Mouse (Mus musculus) hindbrain, postnatal 0 days (tissue): Measurements from ENCODE around the gene Gm17268. TPM values are rescaled to one million over a fixed set of nuclear protein-coding genes. Genes with fewer than 3 reads are reported as not detected.

ENCODE experiments used
- ATAC-seq: fragments of 200-750 bp; cut with Nextera tagmentation; 2 replicates; pipeline ENCODE4 v1.8.0; 2017; ENCODE audit warnings: mild to moderate bottlenecking, moderate TSS enrichment, moderate library complexity
- DNase-seq: peaks from one replicate; pipeline ENCODE4 v3.0.0-alpha.2; 2015; ENCODE audit warnings: low spot score
- H3K27ac ChIP-seq: fragments of 300-500 bp; sonication (generic); 2 replicates; pipeline ENCODE4 v1.5.1; 2014; ENCODE audit warnings: mild to moderate bottlenecking
- H3K27me3 ChIP-seq: fragments of 300-500 bp; sonication (generic); 2 replicates; pipeline ENCODE4 v1.6.1; 2014; ENCODE audit warnings: low read length, mixed read lengths; ENCODE audit not compliant: insufficient read depth
- H3K36me3 ChIP-seq: fragments of 300-500 bp; sonication (generic); 2 replicates; pipeline ENCODE4 v1.6.1; 2014; ENCODE audit warnings: low read length, mixed read lengths; ENCODE audit not compliant: insufficient read depth
- H3K4me1 ChIP-seq: fragments of 300-500 bp; sonication (generic); 2 replicates; pipeline ENCODE4 v1.6.1; 2014; ENCODE audit warnings: antibody characterized with exemption, low read length, mixed read lengths; ENCODE audit not compliant: insufficient read depth
- H3K4me2 ChIP-seq: fragments of 300-500 bp; sonication (generic); 2 replicates; pipeline ENCODE4 v1.6.1; 2014; ENCODE audit warnings: low read depth, mild to moderate bottlenecking, low read length, moderate library complexity, mixed read lengths
- H3K4me3 ChIP-seq: fragments of 300-500 bp; sonication (generic); 2 replicates; pipeline ENCODE4 v1.5.1; 2014; ENCODE audit warnings: low read length
- H3K9ac ChIP-seq: fragments of 300-500 bp; sonication (generic); replicated peaks from 2 replicates; pipeline ENCODE4 v1.6.1; 2014; ENCODE audit warnings: mild to moderate bottlenecking, low read length, moderate library complexity, mixed read lengths
- H3K9me3 ChIP-seq: fragments of 300-500 bp; sonication (generic); 2 replicates; pipeline ENCODE4 v1.6.1; 2016; ENCODE audit warnings: low read length, mixed read lengths
- CTCF ChIP-seq: IDR thresholded peaks from 2 replicates; pipeline ENCODE4 v1.5.1; 2016; ENCODE audit warnings: antibody characterized with exemption, control low read depth, low read depth
- WGBS: fragments of 180-500 bp; shearing (Covaris S2); extraction: QIAGEN DNeasy Blood & Tissue Kit; methylation state at CpG from one replicate; pipeline ENCODE4 v1.1.7; 2014; 5-methylcytosine and 5-hydroxymethylcytosine counted together
- polyA plus RNA-seq: library from polyadenylated mRNA; unstranded; fragments of >200 nt; fragmentation: Nextera tagmentation; extraction: Ambion mirVana; gene quantifications from 2 replicates; pipeline ENCODE4 v1.2.1, GENCODE M21; 2015
- total RNA-seq: library from RNA; depleted of rRNA; stranded (reverse); fragments of >200 nt; gene quantifications from 2 replicates; pipeline ENCODE4 v1.2.3, GENCODE M21; 2014

The Gm17268 gene
- total and polyA plus RNA-seq, 2 experiments from 2014 or later = not detected

GRCm38 (mm10) chr11:82004810-82005209, 33.6 kb downstream of the Gm17268 start:
- H3K27me3 ChIP-seq = no peaks in the 10 kb centered on the region
- no peak overlapping the region for H3K9ac ChIP-seq
- no peak for ATAC-seq
- H3K4me1 ChIP-seq = no peaks in the 10 kb centered on the region
- H3K4me2 ChIP-seq = no peak overlapping the region
- no peak overlapping the region for H3K27ac ChIP-seq
- DNase-seq = no peak
- H3K9me3 ChIP-seq = no peaks in the 10 kb centered on the region
- H3K36me3 ChIP-seq = no peaks in the 10 kb centered on the region
- TF ChIP-seq CTCF = no peak
- WGBS = 73% methylated on average over 2 of the region's 2 CpGs
- H3K4me3 ChIP-seq = no peak overlapping the region

DNA sequence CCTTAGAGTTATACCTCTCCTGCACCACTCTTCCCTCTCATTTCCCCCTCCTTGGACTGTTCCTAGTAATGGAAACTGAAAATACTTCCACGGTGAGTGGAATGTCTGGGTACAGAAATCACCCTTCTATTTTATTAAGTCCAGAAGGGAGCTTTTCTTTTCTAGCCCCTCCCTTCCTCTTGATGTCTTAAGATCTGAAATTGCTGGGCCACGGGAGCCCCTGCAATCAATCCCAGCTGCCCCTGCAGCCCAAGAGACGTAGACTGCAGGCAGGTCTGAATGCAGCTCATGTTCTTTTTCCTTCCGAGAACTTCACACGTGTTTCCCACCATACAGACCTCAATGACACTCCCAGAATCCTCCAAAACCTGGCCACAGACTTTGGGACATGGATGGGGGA, 37.8 kb downstream of the Gm17268 start:
- H3K27me3 ChIP-seq = no peaks in the 10 kb centered on the region
- no peak for TF ChIP-seq CTCF
- no peak overlapping the region for H3K4me2 ChIP-seq
- no peaks in the 10 kb centered on the region for H3K9me3 ChIP-seq
- H3K9ac ChIP-seq = no peak overlapping the region
- DNase-seq = no peak
- 64% methylated on average over 5 of the region's 5 CpGs for WGBS
- no peaks in the 10 kb centered on the region for H3K36me3 ChIP-seq
- no peak for ATAC-seq
- H3K4me1 ChIP-seq = no peaks in the 10 kb centered on the region
- no peak overlapping the region for H3K4me3 ChIP-seq
- H3K27ac ChIP-seq = no peak overlapping the region

GRCm38 (mm10) chr11:81999469-81999868, 38.9 kb downstream of the Gm17268 start:
- Histone ChIP-seq H3K4me2 (no peak overlapping the region), H3K27ac (no peak overlapping the region), H3K9ac (no peak overlapping the region), H3K27me3 (no peaks in the 10 kb centered on the region), H3K4me3 (no peak overlapping the region), H3K4me1 (no peaks in the 10 kb centered on the region), H3K9me3 (no peaks in the 10 kb centered on the region), H3K36me3 (no peaks in the 10 kb centered on the region)
- WGBS = 81% methylated on average over 4 of the region's 4 CpGs
- no peak for TF ChIP-seq CTCF
- no peak for DNase-seq
- no peak for ATAC-seq

DNA sequence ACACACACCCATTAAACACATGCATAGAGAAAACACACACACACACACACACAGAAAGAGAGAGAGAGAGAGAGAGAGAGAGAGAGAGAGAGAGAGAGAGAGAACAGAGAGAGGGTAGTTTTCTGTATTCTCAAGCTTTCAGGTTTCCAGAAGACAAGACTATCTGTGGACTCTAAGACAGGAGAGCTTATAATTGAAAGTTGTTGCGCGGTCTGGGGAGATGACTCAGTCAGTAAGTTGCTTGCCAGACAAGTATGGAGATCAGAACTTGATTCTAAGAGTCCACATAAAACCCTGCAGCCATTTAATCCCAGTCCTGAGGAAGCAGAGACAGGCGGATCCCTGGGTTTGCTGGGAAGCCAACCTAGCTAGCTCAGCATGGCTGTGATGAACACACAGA, 39.7 kb downstream of the Gm17268 start:
- 89% methylated on average over 3 of the region's 3 CpGs for WGBS
- Histone ChIP-seq H3K9ac (no peak overlapping the region), H3K4me3 (no peak overlapping the region), H3K4me2 (no peak overlapping the region), H3K27ac (no peak overlapping the region), H3K4me1 (no peaks in the 10 kb centered on the region), H3K27me3 (no peaks in the 10 kb centered on the region), H3K9me3 (no peaks in the 10 kb centered on the region), H3K36me3 (no peaks in the 10 kb centered on the region)
- no peak for DNase-seq
- ATAC-seq = no peak
- no peak for TF ChIP-seq CTCF

DNA sequence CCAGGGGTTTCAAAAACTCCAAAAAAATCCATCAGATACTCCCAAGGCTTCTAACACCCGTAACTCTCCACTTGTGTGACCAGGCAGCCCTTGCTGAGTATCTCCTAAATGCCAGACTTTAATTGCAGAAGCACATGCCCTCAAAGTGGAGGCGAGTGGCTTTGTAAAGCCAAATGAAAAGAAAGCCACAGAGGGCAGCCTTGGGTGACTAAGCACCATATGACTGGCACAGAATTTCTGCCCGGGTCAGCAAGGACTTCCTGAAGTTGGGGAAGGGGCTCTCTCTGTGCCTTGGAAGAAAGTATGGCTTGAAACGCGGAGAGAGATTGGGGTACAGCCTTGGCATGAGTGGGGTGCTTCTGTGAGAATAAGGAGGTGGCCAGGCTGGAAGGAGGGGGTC, 41.3 kb downstream of the Gm17268 start:
- no peak overlapping the region for H3K27ac ChIP-seq
- no peak for ATAC-seq
- 87% methylated on average over 5 of the region's 5 CpGs for WGBS
- no peaks in the 10 kb centered on the region for H3K36me3 ChIP-seq
- H3K9ac ChIP-seq = no peak overlapping the region
- H3K4me2 ChIP-seq = no peak overlapping the region
- H3K27me3 ChIP-seq = no peaks in the 10 kb centered on the region
- no peak overlapping the region for H3K4me3 ChIP-seq
- TF ChIP-seq CTCF = no peak
- no peaks in the 10 kb centered on the region for H3K9me3 ChIP-seq
- no peak for DNase-seq
- no peaks in the 10 kb centered on the region for H3K4me1 ChIP-seq

- DNase-seq (peak; percentile 83), ATAC-seq (peak; percentile 62; the same call in 1 of the 2 replicates)
- Histone ChIP-seq H3K27me3 (no peaks in the 10 kb centered on the region), H3K9ac (no peak overlapping the region), H3K4me1 (no peaks in the 10 kb centered on the region), H3K36me3 (no peaks in the 10 kb centered on the region), H3K4me3 (no peak overlapping the region), H3K9me3 (no peaks in the 10 kb centered on the region), H3K27ac (no peak overlapping the region), H3K4me2 (no peak overlapping the region)
- 51% methylated on average over 10 of the region's 10 CpGs for WGBS
- TF ChIP-seq CTCF = peak; percentile 100
These were observed 42.1 kb downstream of the Gm17268 start for GRCm38 (mm10) chr11:81996172-81996841.

GRCm38 (mm10) chr11:81983146-81983545, 55.2 kb downstream of the Gm17268 start:
- H3K9me3 ChIP-seq = no peaks in the 10 kb centered on the region
- H3K27me3 ChIP-seq = no peaks in the 10 kb centered on the region
- ATAC-seq (peak; percentile 55; the same call in 1 of the 2 replicates), DNase-seq (peak; percentile 91)
- peak; percentile 78 for TF ChIP-seq CTCF
- H3K9ac ChIP-seq = no peak overlapping the region
- H3K4me3 ChIP-seq = no peak overlapping the region
- no peaks in the 10 kb centered on the region for H3K4me1 ChIP-seq
- H3K36me3 ChIP-seq = no peaks in the 10 kb centered on the region
- no peak overlapping the region for H3K27ac ChIP-seq
- WGBS = 46% methylated on average over 5 of the region's 5 CpGs
- H3K4me2 ChIP-seq = no peak overlapping the region
